Mouse (Mus musculus) small intestine, adult 2 months (tissue): ENCODE data around the gene Rab5if.
"Not testable (repeated sequence)": the region's sequence is repeated elsewhere in the genome, so short reads cannot be mapped to it uniquely, and the experiment has no call there.

Experiments used
- CTCF ChIP-seq: fragments of 200-500 bp; IDR thresholded peaks from 2 replicates; pipeline ENCODE4 v1.5.1; 2012; ENCODE audit warnings: low read depth, mild to moderate bottlenecking, control low read depth, inconsistent platforms, low read length, moderate library complexity, mixed read lengths; ENCODE audit not compliant: insufficient replicate concordance, insufficient read length; ENCODE audit errors: extremely low read depth
- POLR2A ChIP-seq: fragments of 200-500 bp; IDR thresholded peaks from 2 replicates; pipeline ENCODE4 v1.6.1; 2012; ENCODE audit warnings: low read depth, mild to moderate bottlenecking, control low read depth, inconsistent platforms, low read length, moderate library complexity

GRCm38 (mm10) chr2:156902411-156902810, 39.5 kb downstream of the Rab5if start:
- TF ChIP-seq CTCF, POLR2A: not testable (repeated sequence)
